Mouse (Mus musculus): ENCODE results near the gene Nup214. TPM values are rescaled to one million over a fixed set of nuclear protein-coding genes. Genes with fewer than 3 reads are reported as not detected.

Gene Nup214
- polyA plus RNA-seq, 1 experiment, result 80.0 TPM

DNA sequence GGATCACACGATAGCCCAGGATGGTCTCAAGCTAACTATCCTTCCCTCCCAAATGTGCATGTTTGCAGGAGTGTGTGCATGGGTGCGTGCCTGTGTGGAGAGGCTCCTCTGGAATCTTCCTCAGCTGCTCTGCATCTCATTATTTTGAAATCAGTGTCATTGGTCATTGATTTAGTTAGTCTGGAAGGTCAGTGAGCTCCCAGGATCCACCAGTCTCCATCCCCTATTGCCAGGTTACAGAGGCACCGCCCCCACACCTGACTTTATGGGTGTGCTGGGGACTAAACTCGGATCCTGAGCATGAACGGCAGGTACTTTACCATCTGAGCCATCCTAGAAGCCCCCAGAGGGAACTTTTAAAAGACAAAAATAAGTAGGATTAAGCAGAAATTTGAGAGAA lies 128.7 kb downstream of the Nup214 start:
- TF ChIP-seq CTCF (IDR thresholded peaks at IDR 0.05; ENCODE audit: control insufficient read depth, insufficient read depth, low read length) (no peak), POLR2A (IDR thresholded peaks at IDR 0.05; ENCODE audit: borderline replicate concordance, control insufficient read depth, low read depth, low read length) (no peak)
- no peak overlapping the region for H3K4me3 ChIP-seq (replicated peaks; ENCODE audit: control insufficient read depth, low read depth, low read length)
- H3K27ac ChIP-seq (ENCODE audit: control insufficient read depth, insufficient read depth, low read depth, low read length, poor library complexity), result no peak overlapping the region
- WGBS, result 78% methylated on average over 5 of the region's 5 CpGs
- H3K4me1 ChIP-seq (ENCODE audit: control insufficient read depth, insufficient read depth, low read length), result no peaks in the 10 kb centered on the region

DNA sequence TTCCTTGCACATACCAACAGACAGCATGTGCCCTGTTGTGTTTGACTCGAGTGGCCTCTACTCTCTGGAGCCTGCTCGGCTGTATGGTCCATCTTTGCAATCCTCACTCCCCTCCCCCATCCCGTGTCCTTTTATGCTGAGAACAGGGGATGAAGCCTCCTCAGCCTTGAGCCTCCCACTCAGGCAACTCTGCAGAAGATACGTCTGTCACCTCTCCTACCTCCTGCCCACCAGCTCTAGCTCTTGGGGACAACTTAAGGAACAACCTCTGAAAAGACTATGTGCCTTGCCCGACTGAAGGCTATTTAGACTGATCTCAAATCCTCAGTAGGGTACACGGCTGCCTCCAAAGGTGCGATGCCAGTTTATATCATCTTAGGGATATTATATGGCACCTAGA lies 129.3 kb downstream of the Nup214 start:
- no peak for TF ChIP-seq CTCF (IDR thresholded peaks at IDR 0.05; ENCODE audit: control insufficient read depth, insufficient read depth, low read length)
- TF ChIP-seq POLR2A (IDR thresholded peaks at IDR 0.05; ENCODE audit: borderline replicate concordance, control insufficient read depth, low read depth, low read length), result no peak
- Histone ChIP-seq H3K4me1 (ENCODE audit: control insufficient read depth, insufficient read depth, low read length) (no peaks in the 10 kb centered on the region), H3K27ac (ENCODE audit: control insufficient read depth, insufficient read depth, low read depth, low read length, poor library complexity) (no peak overlapping the region), H3K4me3 (replicated peaks; ENCODE audit: control insufficient read depth, low read depth, low read length) (no peak overlapping the region)
- WGBS, result 88% methylated on average over 7 of the region's 7 CpGs

Other genes starting within 250 kb of the Nup214 start
- 0.85 TPM in 1 of 2 replicates, not detected in the other for gene Qrfp, start 163.9 kb upstream of the Nup214 start, polyA plus RNA-seq (2011; ENCODE audit: insufficient read depth, insufficient read length, low replicate concordance, missing spikeins)
- gene Fibcd1, start 128.4 kb upstream of the Nup214 start, polyA plus RNA-seq (2011; ENCODE audit: insufficient read depth, insufficient read length, low replicate concordance, missing spikeins), result not detected in 2 replicates
- gene Lamc3, start 87.1 kb upstream of the Nup214 start, polyA plus RNA-seq (2011; ENCODE audit: insufficient read depth, insufficient read length, low replicate concordance, missing spikeins), result not detected in 2 replicates
- 1.2 TPM in 1 of 2 replicates, not detected in the other for gene Aif1l, start 24.3 kb upstream of the Nup214 start, polyA plus RNA-seq (2011; ENCODE audit: insufficient read depth, insufficient read length, low replicate concordance, missing spikeins)
- gene Fam78a, start 110.4 kb downstream of the Nup214 start, polyA plus RNA-seq (2011; ENCODE audit: insufficient read depth, insufficient read length, low replicate concordance, missing spikeins), result 11.4 and 12.5 TPM in 2 replicates
- gene Plpp7, start 121.1 kb downstream of the Nup214 start, polyA plus RNA-seq (2011; ENCODE audit: insufficient read depth, insufficient read length, low replicate concordance, missing spikeins), result not detected in 2 replicates
- gene Prrc2b, start 176.6 kb downstream of the Nup214 start, polyA plus RNA-seq (2011; ENCODE audit: insufficient read depth, insufficient read length, low replicate concordance, missing spikeins), result 32.3 and 44.5 TPM in 2 replicates